Mouse (Mus musculus) erythroblast, embryonic 14.5 days (primary cell): ENCODE measurements around the gene Habp2. TPM values are rescaled to one million over a fixed set of nuclear protein-coding genes. Genes with fewer than 3 reads are reported as not detected.

Experiments
- H3K27me3 ChIP-seq: 2 replicates; pipeline ENCODE4 v1.6.1; 2012; ENCODE audit warnings: inconsistent platforms; ENCODE audit not compliant: control insufficient read depth
- H3K36me3 ChIP-seq: 2 replicates; pipeline ENCODE4 v1.6.1; 2012; ENCODE audit warnings: mild to moderate bottlenecking, inconsistent platforms; ENCODE audit not compliant: control insufficient read depth
- H3K4me1 ChIP-seq: 2 replicates; pipeline ENCODE4 v1.6.1; 2012; ENCODE audit warnings: inconsistent platforms; ENCODE audit not compliant: control insufficient read depth
- H3K4me3 ChIP-seq: replicated peaks from 2 replicates; pipeline ENCODE3; 2012; ENCODE audit warnings: moderate library complexity, mild to moderate bottlenecking, inconsistent platforms
- H3K9me3 ChIP-seq: 2 replicates; pipeline ENCODE4 v1.6.1; 2012; ENCODE audit warnings: low read length, inconsistent platforms, mixed read lengths; ENCODE audit not compliant: control insufficient read depth
- GATA1 ChIP-seq: IDR thresholded peaks from 2 replicates; pipeline ENCODE4 v1.6.1; 2012; ENCODE audit warnings: low read length, inconsistent platforms, mixed read lengths
- TAL1 ChIP-seq: IDR thresholded peaks from 3 replicates; pipeline ENCODE4 v1.6.1; 2012; ENCODE audit warnings: low read length, inconsistent platforms, mixed read lengths
- polyA plus RNA-seq: library from polyadenylated mRNA; stranded (reverse); fragments of >175 nt; gene quantifications from 2 replicates; pipeline ENCODE4 v1.2.3, GENCODE M21; 2012

The Habp2 gene
- polyA plus RNA-seq, 1 experiment: 0.41 TPM

- Histone ChIP-seq H3K4me3 (peak overlapping the region; percentile 21), H3K27me3 (no peaks in the 10 kb centered on the region), H3K9me3 (no peaks in the 10 kb centered on the region), H3K36me3 (no peaks in the 10 kb centered on the region; the same call in 1 of the 2 replicates), H3K4me1 (peaks cover 16% of the 10 kb centered on the region)
- no peak for TF ChIP-seq GATA1
- TF ChIP-seq TAL1: no peak
These were observed 33.4 kb downstream of the Habp2 start for GRCm38 (mm10) chr19:56320186-56320860.

GRCm38 (mm10) chr19:56321303-56321920 is 34.5 kb downstream of the Habp2 start:
- Histone ChIP-seq H3K9me3 (no peaks in the 10 kb centered on the region), H3K4me3 (no peak overlapping the region), H3K27me3 (no peaks in the 10 kb centered on the region), H3K4me1 (peaks cover 16% of the 10 kb centered on the region), H3K36me3 (no peaks in the 10 kb centered on the region; the same call in 1 of the 2 replicates)
- no peak for TF ChIP-seq GATA1
- TF ChIP-seq TAL1: no peak

GRCm38 (mm10) chr19:56325676-56326075 is 38.7 kb downstream of the Habp2 start:
- TF ChIP-seq GATA1 (no peak), TAL1 (no peak)
- no peaks in the 10 kb centered on the region for H3K4me1 ChIP-seq

GRCm38 (mm10) chr19:56326243-56326855 is 39.4 kb downstream of the Habp2 start:
- no peaks in the 10 kb centered on the region for H3K27me3 ChIP-seq
- no peaks in the 10 kb centered on the region for H3K9me3 ChIP-seq
- H3K4me1 ChIP-seq: no peaks in the 10 kb centered on the region
- H3K4me3 ChIP-seq: no peak overlapping the region
- TF ChIP-seq TAL1 (no peak), GATA1 (no peak)
- H3K36me3 ChIP-seq: no peaks in the 10 kb centered on the region

More at GRCm38 (mm10) chr19:56325676-56326075, 38.7 kb downstream of the Habp2 start:
- Histone ChIP-seq H3K36me3 (no peaks in the 10 kb centered on the region), H3K9me3 (no peaks in the 10 kb centered on the region), H3K27me3 (no peaks in the 10 kb centered on the region), H3K4me3 (no peak overlapping the region)

- no peak for TF ChIP-seq TAL1
- Histone ChIP-seq H3K4me1 (no peaks in the 10 kb centered on the region), H3K27me3 (no peaks in the 10 kb centered on the region), H3K36me3 (no peaks in the 10 kb centered on the region), H3K4me3 (no peak overlapping the region), H3K9me3 (peaks cover 5% of the 10 kb centered on the region)
These were observed 49.4 kb downstream of the Habp2 start for GRCm38 (mm10) chr19:56336321-56336720.

- no peak overlapping the region for H3K4me3 ChIP-seq
- TF ChIP-seq GATA1 (no peak), TAL1 (no peak)
- no peaks in the 10 kb centered on the region for H3K4me1 ChIP-seq
- no peaks in the 10 kb centered on the region for H3K36me3 ChIP-seq
- no peaks in the 10 kb centered on the region for H3K27me3 ChIP-seq
- H3K9me3 ChIP-seq: peaks cover 5% of the 10 kb centered on the region
These were observed 49.9 kb downstream of the Habp2 start for GRCm38 (mm10) chr19:56336826-56337225.

- TF ChIP-seq GATA1 (no peak), TAL1 (no peak)
- Histone ChIP-seq H3K27me3 (0 out of 2 replicates have a peak, but pooled peaks cover 3% of the 10 kb centered on the region), H3K4me1 (no peaks in the 10 kb centered on the region), H3K4me3 (no peak overlapping the region), H3K9me3 (peaks cover 5% of the 10 kb centered on the region), H3K36me3 (no peaks in the 10 kb centered on the region)
These were observed 55.1 kb downstream of the Habp2 start for GRCm38 (mm10) chr19:56342006-56342405.

- TF ChIP-seq GATA1: no peak
- TF ChIP-seq TAL1: no peak
- Histone ChIP-seq H3K9me3 (peaks cover 5% of the 10 kb centered on the region), H3K27me3 (0 out of 2 replicates have a peak, but pooled peaks cover 3% of the 10 kb centered on the region)
These were observed 57.1 kb downstream of the Habp2 start for GRCm38 (mm10) chr19:56343869-56344563.

GRCm38 (mm10) chr19:56346016-56346415 is 59.1 kb downstream of the Habp2 start:
- Histone ChIP-seq H3K36me3 (no peaks in the 10 kb centered on the region), H3K9me3 (no peaks in the 10 kb centered on the region), H3K4me1 (no peaks in the 10 kb centered on the region), H3K27me3 (0 out of 2 replicates have a peak, but pooled peaks cover 3% of the 10 kb centered on the region), H3K4me3 (no peak overlapping the region)
- TF ChIP-seq GATA1 (no peak), TAL1 (no peak)

More at GRCm38 (mm10) chr19:56343869-56344563, 57.1 kb downstream of the Habp2 start:
- Histone ChIP-seq H3K4me1 (no peaks in the 10 kb centered on the region), H3K36me3 (no peaks in the 10 kb centered on the region), H3K4me3 (no peak overlapping the region)
